Mouse (Mus musculus) embryonic facial prominence, embryonic 13.5 days (tissue): Measurements from ENCODE around the gene Lsm12. TPM values are rescaled to one million over a fixed set of nuclear protein-coding genes. Genes with fewer than 3 reads are reported as not detected.
A peak's percentile ranks its signal among the peaks of the same experiment; 100 is the strongest.

ENCODE experiments used
- ATAC-seq: fragments of 200-750 bp; cut with Nextera tagmentation; 2 replicates; pipeline ENCODE4 v1.8.0; 2017; ENCODE audit warnings: low read depth; ENCODE audit not compliant: insufficient number of reproducible peaks, insufficient read depth, low FRiP score, low TSS enrichment
- H3K27ac ChIP-seq: fragments of 300-500 bp; sonication (generic); 2 replicates; pipeline ENCODE4 v1.5.1; 2015; ENCODE audit warnings: moderate library complexity, mild to moderate bottlenecking, inconsistent platforms
- H3K27me3 ChIP-seq: fragments of 300-500 bp; sonication (generic); 2 replicates; pipeline ENCODE4 v1.6.1; 2015; ENCODE audit warnings: mild to moderate bottlenecking, inconsistent platforms
- H3K36me3 ChIP-seq: fragments of 300-500 bp; sonication (generic); 2 replicates; pipeline ENCODE4 v1.6.1; 2015; ENCODE audit warnings: mild to moderate bottlenecking, inconsistent platforms
- H3K4me1 ChIP-seq: fragments of 300-500 bp; sonication (generic); 2 replicates; pipeline ENCODE4 v1.6.1; 2015; ENCODE audit warnings: inconsistent platforms
- H3K4me2 ChIP-seq: fragments of 300-500 bp; sonication (generic); 2 replicates; pipeline ENCODE4 v1.6.1; 2015; ENCODE audit warnings: moderate library complexity, mild to moderate bottlenecking, inconsistent platforms
- H3K4me3 ChIP-seq: fragments of 300-500 bp; sonication (generic); 2 replicates; pipeline ENCODE4 v1.5.1; 2015; ENCODE audit warnings: mild to moderate bottlenecking, inconsistent platforms
- H3K9ac ChIP-seq: fragments of 300-500 bp; sonication (generic); 2 replicates; pipeline ENCODE4 v1.6.1; 2015; ENCODE audit warnings: mild to moderate bottlenecking, inconsistent platforms
- H3K9me3 ChIP-seq: fragments of 300-500 bp; sonication (generic); 2 replicates; pipeline ENCODE4 v1.6.1; 2016; ENCODE audit warnings: inconsistent platforms
- WGBS: fragments of 180-500 bp; shearing (Covaris S2); methylation state at CpG from one replicate; pipeline ENCODE4 v1.1.7; 2015; ENCODE audit warnings: mixed read lengths; 5-methylcytosine and 5-hydroxymethylcytosine counted together
- polyA plus RNA-seq: library from polyadenylated mRNA; unstranded; fragments of >200 nt; fragmentation: Nextera tagmentation; extraction: Ambion mirVana; gene quantifications from 2 replicates; pipeline ENCODE4 v1.2.1, GENCODE M21; 2015

The Lsm12 gene
- polyA plus RNA-seq, 1 experiment from 2014 or later = 159 TPM

DNA sequence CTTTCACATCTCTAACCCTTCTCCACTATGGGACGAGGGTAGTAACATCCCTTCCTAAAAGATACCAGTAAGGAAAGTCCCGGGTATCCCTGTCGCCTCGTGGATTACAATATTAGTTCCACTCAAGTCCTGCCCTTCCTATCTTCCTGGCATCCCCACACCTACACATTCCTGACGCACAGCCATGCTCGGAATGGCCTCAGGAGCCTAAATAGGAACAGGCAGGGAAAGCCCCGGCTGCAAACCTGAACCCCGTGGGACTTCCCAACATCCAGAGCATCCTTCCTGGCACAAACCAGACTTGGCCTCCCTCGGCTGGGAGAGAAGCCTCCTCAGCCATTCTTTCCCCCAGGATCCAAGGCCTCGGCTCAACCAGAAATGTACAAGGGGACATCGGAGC is 30.4 kb upstream of the Lsm12 start:
- Histone ChIP-seq H3K27me3 (no peaks in the 10 kb centered on the region), H3K36me3 (peaks cover 21% of the 10 kb centered on the region), H3K9me3 (no peaks in the 10 kb centered on the region), H3K9ac (peak overlapping the region; percentile 40), H3K4me1 (peaks cover 95% of the 10 kb centered on the region), H3K4me3 (no peak overlapping the region), H3K4me2 (peak overlapping the region; percentile 93), H3K27ac (0 out of 2 replicates have a peak overlapping the region, but pooled peaks have one; percentile 5)
- 49% methylated on average over 11 of the region's 11 CpGs for WGBS
- no peak for ATAC-seq

DNA sequence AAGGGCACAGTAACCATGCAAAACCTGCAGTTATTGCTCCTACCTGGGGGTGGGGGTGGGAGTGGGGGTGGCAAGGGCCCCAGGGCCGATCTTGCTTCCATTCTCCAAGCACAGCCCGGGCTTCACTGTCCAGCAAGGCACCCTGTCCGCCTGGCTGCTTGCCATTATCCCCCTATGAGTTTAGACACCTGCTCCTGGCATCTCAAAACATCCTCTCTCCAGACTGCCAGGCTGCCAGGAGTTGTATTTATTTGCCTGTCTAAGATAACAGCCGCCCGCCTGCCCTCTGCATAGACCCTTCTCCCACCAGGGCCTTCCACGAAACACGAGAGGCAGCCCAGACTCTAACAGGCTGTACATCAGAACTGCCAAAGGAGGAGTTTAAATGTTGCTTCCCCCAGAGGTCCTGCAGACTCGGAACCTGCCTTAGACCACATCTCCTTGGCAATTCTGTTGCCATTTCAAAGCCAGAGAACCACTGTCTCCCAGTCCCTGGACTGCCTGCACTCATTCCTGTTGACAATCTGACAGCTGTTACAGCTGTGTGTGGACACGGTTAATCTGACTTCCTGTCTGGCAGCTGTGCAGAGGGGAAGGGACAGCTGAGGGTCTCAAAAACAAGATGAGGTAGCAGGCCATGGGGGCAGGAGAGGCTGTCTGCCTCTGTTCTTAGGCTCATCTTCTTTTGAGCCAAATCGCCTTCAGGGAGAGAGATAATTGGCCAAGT is 29.5 kb upstream of the Lsm12 start:
- no peaks in the 10 kb centered on the region for H3K27me3 ChIP-seq
- H3K9ac ChIP-seq = no peak overlapping the region
- no peak for ATAC-seq
- no peaks in the 10 kb centered on the region for H3K9me3 ChIP-seq
- peak overlapping the region; percentile 14; the same call in 1 of the 2 replicates for H3K4me2 ChIP-seq
- no peak overlapping the region for H3K4me3 ChIP-seq
- peaks cover 94% of the 10 kb centered on the region for H3K4me1 ChIP-seq
- 57% methylated on average over 10 of the region's 10 CpGs for WGBS
- H3K27ac ChIP-seq = peak overlapping the region; percentile 5; the same call in 1 of the 2 replicates
- H3K36me3 ChIP-seq = peaks cover 19% of the 10 kb centered on the region

DNA sequence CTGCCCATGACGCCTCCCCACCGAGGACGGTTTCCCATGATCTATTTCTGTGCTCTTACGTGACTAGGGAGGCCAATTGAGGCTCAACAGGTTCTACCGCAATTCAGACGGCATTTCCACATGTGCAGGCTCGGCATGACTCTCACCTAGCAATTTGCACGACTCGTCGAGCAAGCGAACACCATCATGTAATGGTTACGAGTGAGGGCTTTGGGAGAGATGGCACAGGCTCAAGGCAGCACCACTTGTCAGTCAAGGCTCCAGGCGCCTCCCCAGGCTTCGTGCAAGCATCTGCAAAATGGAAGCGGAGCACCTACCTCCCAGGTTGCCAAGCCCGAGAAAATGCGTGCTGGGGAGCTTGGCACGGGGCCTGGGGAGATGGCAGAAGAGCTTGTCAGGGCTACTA is 26.8 kb upstream of the Lsm12 start:
- Histone ChIP-seq H3K4me2 (peak overlapping the region; percentile 11; the same call in 1 of the 2 replicates), H3K4me1 (peaks cover 93% of the 10 kb centered on the region), H3K9ac (no peak overlapping the region), H3K36me3 (peaks cover 11% of the 10 kb centered on the region), H3K4me3 (no peak overlapping the region), H3K9me3 (no peaks in the 10 kb centered on the region), H3K27ac (peak overlapping the region; percentile 83), H3K27me3 (no peaks in the 10 kb centered on the region)
- WGBS = 51% methylated on average over 18 of the region's 18 CpGs
- no peak for ATAC-seq

DNA sequence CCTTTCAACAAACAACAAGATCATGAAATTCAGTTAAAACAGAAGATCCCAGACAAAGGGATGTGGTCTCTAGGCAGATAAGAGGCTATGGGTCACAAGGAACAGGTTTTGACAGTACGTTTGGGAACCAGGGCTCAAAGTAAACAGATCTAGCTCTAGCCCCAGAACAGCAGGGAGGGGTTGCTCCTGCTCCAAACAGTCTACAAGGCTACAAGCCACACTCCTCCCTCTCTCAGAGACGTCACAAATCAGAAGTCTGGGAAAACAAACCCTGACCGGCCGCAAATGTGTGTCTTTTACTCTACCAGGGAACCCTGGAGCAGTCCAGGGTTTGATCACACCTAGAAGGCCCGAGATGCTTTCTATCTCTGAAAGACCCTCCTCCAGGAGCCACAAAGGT is 25.9 kb upstream of the Lsm12 start:
- no peak for ATAC-seq
- 31% methylated on average over 5 of the region's 5 CpGs for WGBS
- H3K9me3 ChIP-seq = no peaks in the 10 kb centered on the region
- H3K36me3 ChIP-seq = peaks cover 20% of the 10 kb centered on the region
- H3K4me2 ChIP-seq = no peak overlapping the region; the same call in 1 of the 2 replicates
- H3K4me1 ChIP-seq = peaks cover 90% of the 10 kb centered on the region
- no peak overlapping the region for H3K4me3 ChIP-seq
- peak overlapping the region; percentile 83 for H3K27ac ChIP-seq
- H3K27me3 ChIP-seq = no peaks in the 10 kb centered on the region
- 0 out of 2 replicates have a peak overlapping the region, but pooled peaks have one; percentile 12 for H3K9ac ChIP-seq

DNA sequence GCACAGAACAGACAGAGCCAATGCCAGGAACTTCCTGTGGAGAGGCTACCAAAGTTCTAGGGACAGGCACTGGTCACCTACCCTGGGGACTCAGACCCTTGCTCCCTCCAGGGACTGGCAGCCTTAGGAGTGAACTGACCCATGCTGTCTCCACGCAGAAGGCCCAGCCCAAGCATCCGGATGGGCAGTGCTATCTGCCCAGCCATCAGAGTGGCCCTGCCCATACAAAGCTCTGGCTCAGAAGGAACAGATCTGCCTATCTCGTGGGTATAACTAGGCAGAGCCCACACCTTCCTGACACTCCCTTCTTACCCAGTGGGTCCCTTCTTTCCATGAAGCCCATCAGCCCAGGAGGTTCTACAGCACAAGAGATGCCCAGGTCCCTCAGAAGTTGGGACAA is 25.1 kb upstream of the Lsm12 start:
- peaks cover 27% of the 10 kb centered on the region for H3K36me3 ChIP-seq
- H3K4me3 ChIP-seq = no peak overlapping the region
- ATAC-seq = no peak
- 61% methylated on average over 3 of the region's 3 CpGs for WGBS
- no peaks in the 10 kb centered on the region for H3K27me3 ChIP-seq
- H3K9me3 ChIP-seq = no peaks in the 10 kb centered on the region
- H3K4me2 ChIP-seq = no peak overlapping the region
- peak overlapping the region; percentile 81; the same call in 1 of the 2 replicates for H3K27ac ChIP-seq
- H3K4me1 ChIP-seq = peaks cover 82% of the 10 kb centered on the region
- 0 out of 2 replicates have a peak overlapping the region, but pooled peaks have one; percentile 21 for H3K9ac ChIP-seq

DNA sequence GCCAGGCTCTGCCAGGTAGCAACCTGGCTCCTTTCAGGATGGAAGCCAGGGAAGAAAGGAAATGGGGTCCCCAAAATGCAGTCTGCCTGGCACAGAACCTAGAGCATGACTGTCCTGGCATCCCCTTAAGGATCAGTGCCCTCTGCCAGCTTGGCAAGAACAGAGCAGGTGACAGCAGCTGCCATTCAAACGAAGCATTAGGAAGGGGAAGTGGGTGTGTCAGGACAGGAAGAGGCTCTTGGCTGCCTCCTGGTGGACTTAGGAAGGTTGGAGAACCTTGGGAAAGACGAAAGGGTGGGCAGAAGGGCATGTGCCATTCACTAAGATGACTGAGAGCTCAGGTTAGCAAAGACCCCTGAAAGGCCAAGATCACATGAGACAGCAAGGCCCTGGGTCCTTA is 24.6 kb upstream of the Lsm12 start:
- ATAC-seq = no peak
- Histone ChIP-seq H3K4me3 (no peak overlapping the region), H3K9ac (no peak overlapping the region), H3K4me1 (peaks cover 77% of the 10 kb centered on the region), H3K36me3 (peaks cover 31% of the 10 kb centered on the region), H3K27ac (peak overlapping the region; percentile 81), H3K27me3 (no peaks in the 10 kb centered on the region), H3K9me3 (no peaks in the 10 kb centered on the region), H3K4me2 (no peak overlapping the region)
- WGBS = 31% methylated on average over 2 of the region's 2 CpGs

DNA sequence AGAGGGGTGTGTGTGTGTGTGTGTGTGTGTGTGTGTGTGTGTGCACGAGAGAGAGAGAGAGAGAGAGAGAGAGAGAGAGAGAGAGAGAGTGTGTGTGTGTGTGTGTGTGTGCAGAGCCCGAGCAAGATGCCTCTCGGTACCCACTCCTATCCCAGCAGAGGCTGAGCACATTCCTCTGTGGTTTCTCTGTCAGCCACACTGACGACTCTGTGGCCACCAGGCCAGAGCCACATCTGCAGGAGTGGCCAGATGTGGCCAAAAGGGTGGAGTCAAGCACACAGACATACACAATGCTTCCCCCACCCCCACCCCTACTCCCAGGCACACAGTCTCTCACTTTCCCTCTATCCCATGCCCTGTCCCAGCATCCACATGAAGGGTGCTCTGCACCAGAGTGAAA is 23.8 kb upstream of the Lsm12 start:
- Histone ChIP-seq H3K36me3 (peaks cover 37% of the 10 kb centered on the region), H3K9ac (0 out of 2 replicates have a peak overlapping the region, but pooled peaks have one; percentile 2), H3K27ac (peak overlapping the region; percentile 81), H3K27me3 (no peaks in the 10 kb centered on the region), H3K4me3 (no peak overlapping the region), H3K4me2 (peak overlapping the region; percentile 27; the same call in 1 of the 2 replicates), H3K9me3 (no peaks in the 10 kb centered on the region), H3K4me1 (peaks cover 68% of the 10 kb centered on the region)
- WGBS = 15% methylated on average over 3 of the region's 4 CpGs
- ATAC-seq = peak; percentile 23

DNA sequence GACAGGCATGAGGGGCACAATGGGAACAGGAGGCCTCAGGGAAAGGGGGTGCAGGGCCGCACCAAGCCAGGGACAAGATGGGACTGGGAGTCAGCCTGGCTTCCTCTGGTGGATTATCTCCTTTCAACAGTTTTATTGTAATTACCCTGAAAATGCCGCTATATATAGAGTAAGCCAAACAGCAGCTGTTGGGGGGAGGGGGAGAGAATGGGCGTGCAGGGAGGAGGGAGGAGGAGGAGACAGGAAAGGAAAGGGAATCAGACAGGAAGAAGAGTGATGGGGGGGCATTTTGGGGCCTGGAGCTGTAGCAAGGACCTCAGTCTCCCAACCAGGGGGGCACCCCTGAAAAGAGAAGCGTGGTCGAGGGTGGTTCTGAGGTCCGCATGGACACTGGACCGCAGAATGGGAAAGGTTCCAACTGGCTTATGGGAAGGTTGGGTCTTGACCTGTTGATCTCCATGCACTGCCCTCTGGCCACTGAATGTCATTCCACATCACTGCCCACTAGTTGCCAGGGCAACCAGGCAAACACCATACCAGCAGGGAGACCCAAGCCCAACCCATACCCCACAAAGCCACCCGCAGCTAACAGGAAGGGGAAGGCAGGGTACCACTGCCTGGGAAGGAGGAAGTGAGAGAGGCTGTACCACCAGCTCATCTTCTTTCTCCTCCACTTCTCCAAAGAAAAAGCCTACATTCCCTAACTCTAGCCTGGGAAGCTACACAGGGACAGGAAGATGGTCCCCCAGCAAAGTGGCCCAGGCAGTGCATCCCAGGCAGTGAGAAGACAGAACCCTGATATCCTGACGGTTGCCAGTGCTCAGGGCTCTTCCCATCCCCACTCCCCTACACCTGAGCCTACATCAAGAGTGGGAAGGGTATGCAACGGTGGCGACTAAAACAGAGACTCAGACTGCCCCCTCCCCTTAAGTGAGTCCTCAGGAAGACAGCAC is 23.0 kb upstream of the Lsm12 start:
- Histone ChIP-seq H3K27ac (peak overlapping the region; percentile 81), H3K4me3 (no peak overlapping the region), H3K4me1 (peaks cover 62% of the 10 kb centered on the region), H3K4me2 (peak overlapping the region; percentile 27; the same call in 1 of the 2 replicates), H3K9ac (0 out of 2 replicates have a peak overlapping the region, but pooled peaks have one; percentile 27), H3K27me3 (no peaks in the 10 kb centered on the region), H3K36me3 (peaks cover 38% of the 10 kb centered on the region), H3K9me3 (no peaks in the 10 kb centered on the region)
- ATAC-seq = no peak
- 45% methylated on average over 11 of the region's 11 CpGs for WGBS

DNA sequence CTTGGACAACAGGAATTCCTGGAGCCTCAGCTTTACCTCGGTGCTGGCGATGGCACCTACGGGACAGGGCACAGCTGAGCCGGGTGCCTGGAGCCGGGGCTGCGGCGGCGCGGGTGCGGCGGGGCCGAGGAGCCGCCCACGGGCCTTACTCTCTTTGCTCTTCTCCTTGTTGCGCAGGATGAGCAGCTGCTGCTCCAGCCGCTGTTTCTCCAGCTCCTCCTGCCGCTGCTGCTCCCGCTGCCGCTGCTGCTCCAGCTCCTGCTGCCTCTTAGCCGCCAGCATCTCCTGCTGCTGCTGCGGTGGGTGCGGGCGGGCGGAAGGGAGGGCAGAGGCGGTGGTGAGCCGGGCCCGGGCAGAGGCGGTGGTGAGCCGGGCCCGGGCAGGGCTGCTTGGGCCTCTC is 21.4 kb upstream of the Lsm12 start:
- no peak for ATAC-seq
- H3K27ac ChIP-seq = peak overlapping the region; percentile 81; the same call in 1 of the 2 replicates
- peaks cover 51% of the 10 kb centered on the region for H3K36me3 ChIP-seq
- WGBS = 60% methylated on average over 30 of the region's 30 CpGs
- H3K27me3 ChIP-seq = no peaks in the 10 kb centered on the region
- H3K4me2 ChIP-seq = no peak overlapping the region
- no peaks in the 10 kb centered on the region for H3K9me3 ChIP-seq
- H3K4me3 ChIP-seq = no peak overlapping the region
- peaks cover 51% of the 10 kb centered on the region for H3K4me1 ChIP-seq
- H3K9ac ChIP-seq = peak overlapping the region; percentile 46; the same call in 1 of the 2 replicates

DNA sequence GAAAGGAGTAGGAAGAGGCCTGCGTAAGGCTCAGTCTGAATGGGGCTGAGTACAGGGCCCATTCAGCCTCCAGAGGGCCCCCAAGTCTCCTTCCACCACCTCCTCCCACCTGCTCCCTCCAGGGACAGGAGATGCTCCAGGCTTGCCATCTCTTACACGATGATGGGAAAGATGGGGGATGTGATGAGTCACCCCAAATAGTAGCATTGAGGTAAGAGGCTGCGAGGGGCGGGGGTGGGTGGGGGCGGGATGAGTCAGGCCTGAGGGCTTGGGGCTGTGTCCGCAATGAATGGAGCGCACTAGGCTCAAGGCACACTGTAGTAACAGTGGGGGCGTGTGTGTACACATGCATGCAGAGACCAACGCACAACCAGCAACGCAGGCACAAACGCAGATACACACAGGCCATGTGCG is 16.3 kb upstream of the Lsm12 start:
- Histone ChIP-seq H3K9me3 (no peaks in the 10 kb centered on the region), H3K36me3 (peaks cover 97% of the 10 kb centered on the region), H3K4me2 (no peak overlapping the region), H3K4me3 (no peak overlapping the region), H3K9ac (no peak overlapping the region), H3K4me1 (peaks cover 4% of the 10 kb centered on the region; the same call in 1 of the 2 replicates), H3K27ac (no peak overlapping the region), H3K27me3 (no peaks in the 10 kb centered on the region)
- WGBS = 74% methylated on average over 12 of the region's 12 CpGs
- no peak for ATAC-seq

DNA sequence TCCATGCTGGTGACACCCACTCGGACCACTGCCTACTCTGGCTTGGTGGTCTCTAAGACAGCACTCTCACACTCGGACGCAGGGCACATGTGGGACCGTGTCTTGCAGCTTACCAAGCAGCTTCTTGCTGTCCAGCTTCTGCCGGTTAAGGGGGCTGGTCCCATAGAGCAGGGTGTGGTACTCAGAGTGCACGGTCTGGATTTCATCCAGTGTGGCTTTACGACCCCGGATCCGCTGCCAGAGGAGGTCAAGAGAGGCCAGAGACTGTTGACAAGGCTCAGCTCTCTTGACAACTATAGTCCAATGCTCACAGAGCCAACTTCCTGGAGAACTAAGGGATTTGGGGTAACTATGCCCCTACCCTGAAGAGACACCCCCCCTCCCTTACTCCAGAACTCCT is 14.8 kb upstream of the Lsm12 start:
- Histone ChIP-seq H3K36me3 (peaks cover 98% of the 10 kb centered on the region), H3K9ac (no peak overlapping the region), H3K4me3 (no peak overlapping the region), H3K27me3 (no peaks in the 10 kb centered on the region), H3K9me3 (no peaks in the 10 kb centered on the region), H3K4me1 (0 out of 2 replicates have a peak, but pooled peaks cover 3% of the 10 kb centered on the region), H3K27ac (no peak overlapping the region), H3K4me2 (no peak overlapping the region)
- ATAC-seq = no peak
- WGBS = 64% methylated on average over 9 of the region's 9 CpGs
